Mouse (Mus musculus) hindlimb bud, embryonic 11.5 days (tissue): ENCODE measurements around the gene Parn.

Experiments
- DNase-seq: peaks from one replicate; pipeline ENCODE4 v3.0.0-alpha.2; 2012; ENCODE audit warnings: low read depth, low spot score; ENCODE audit errors: extremely low spot score

The Parn gene

GRCm38 (mm10) chr16:13556954-13557470 is 111.0 kb downstream of the Parn start:
- DNase-seq: no peak

- no peak for DNase-seq
Observed at GRCm38 (mm10) chr16:13556446-13556845, 111.5 kb downstream of the Parn start.

DNA sequence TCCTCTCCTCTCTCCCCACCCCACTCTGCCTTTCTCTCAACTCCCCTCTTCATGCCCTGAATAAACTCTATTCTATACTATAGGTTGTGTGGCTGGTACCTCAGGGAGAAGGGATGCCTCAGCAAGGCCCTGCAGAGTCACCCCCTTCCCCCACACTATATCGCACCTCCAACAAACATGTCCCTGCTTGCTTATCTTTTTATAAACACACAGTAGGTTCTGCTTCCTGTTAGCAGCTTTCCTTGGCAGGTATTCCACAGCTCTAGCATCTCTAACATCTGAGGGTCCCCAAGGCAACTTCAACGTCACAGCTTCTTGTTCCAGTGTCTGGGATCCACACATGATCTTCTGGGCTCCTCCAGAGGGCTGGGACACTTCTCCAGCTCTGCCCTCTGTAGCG is 117.3 kb downstream of the Parn start:
- DNase-seq: no peak

GRCm38 (mm10) chr16:13549976-13550375 is 118.0 kb downstream of the Parn start:
- no peak for DNase-seq

DNA sequence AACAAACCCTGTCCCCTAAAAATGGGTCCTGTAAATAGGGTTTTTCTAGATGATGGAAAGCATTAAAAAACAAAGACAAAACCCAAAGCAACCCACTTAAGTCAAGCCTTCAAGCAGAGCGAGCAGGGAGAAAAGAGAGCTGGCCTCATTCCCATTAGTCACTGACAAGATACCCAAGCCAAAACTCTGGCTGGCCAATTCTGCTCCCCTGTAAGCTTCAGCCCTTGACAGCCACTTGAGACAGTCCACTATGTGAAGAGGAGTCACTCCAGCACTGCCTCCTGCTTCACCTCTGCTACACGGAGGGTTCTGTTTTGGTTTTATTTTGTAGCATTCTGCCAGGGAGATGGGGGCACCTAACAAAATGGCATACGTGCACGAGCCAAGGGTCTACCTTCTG is 126.2 kb downstream of the Parn start:
- no peak for DNase-seq

DNA sequence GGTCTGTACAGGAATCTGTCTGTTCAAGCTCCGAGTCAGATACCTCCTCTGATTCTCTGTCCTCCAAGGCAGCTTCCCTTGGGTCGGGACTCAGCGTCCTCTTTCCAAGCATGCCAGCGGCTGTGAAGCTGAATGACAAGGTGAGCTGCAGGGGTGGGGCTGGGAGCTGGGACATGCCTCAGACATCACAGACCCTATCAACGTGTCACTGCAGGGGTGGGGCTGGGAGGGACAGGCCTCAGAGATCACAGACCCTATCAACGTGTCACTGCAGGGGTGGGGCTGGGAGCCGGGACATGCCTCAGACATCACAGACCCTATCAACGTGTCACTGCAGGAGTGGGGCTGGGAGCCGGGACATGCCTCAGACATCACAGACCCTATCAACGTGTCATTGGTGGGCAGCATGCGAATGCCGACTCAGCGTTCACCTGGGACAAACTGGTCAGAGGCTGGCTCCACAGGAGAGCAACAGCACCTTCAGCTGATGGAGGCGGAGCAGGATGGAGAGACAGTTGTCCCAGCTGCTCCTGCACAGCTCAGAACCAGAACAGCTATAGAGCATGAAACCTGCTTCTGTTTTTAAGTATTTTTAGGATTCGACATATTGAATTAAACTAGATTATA is 126.7 kb downstream of the Parn start:
- DNase-seq: no peak

DNA sequence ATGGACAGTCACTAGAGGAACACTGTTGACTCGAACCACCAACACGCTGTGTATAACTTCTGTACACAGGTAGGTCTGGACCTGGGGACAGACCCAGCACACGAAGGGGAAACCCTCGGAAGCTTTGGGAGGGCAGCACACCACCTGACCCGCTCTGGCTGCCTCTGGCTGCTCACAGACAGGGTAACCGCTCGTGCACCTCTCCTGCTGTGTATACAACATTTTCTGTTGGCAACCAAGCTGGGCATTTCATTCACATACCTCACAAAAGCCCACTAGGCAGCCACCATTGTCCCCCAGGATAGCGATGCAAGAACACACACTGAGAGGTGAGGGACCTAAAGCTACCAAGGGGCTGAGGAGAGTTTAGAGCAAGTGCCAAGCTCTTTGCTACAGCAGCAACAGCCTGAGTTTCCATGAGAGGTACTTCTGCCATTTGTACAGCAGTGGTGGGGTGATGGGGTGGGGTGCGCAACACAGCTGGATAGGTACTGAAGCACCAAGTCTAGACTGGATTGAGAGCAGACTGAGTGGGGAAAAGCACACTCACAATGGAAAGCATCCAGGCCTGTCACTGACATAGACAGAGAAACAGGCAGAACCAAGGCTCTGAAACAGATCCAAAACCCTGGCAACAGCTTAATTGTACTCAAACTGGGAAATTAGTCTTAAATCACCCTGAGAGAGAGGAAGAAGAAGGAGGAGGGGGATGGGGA is 128.9 kb downstream of the Parn start:
- no peak for DNase-seq

DNA sequence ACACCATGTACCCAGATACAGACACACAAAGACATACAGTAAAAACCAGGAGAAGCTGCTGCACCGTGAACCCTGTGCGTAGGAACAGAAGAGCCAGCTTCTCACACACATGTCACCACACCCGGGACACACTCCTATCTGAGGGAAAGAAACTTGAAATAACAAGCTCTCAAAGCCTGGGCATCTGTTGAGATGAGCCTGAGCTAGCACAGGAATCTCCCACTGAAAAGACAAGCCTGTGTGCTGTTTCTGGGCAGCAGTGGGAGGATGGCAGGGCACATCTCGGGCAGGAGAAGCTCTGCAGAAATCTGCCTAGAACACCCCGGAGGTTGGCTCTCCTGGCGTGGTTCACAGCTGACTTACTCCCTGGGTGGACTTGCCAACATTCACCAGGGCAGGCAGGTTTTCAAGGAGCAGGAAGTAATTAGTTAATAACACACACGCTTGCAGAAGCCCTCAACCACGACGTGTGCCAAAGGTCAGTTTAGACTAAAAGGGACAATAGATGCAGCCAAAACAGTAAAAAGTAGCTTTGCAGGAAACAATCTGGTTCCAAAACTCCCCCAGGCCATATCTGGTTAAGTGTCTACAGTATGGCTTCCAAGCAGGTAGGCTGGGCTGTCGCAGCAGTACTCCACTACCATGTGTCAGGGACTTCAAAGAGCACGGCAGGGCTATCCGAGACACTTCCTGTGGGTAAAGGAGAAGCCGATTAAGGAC is 129.6 kb downstream of the Parn start:
- DNase-seq: no peak

DNA sequence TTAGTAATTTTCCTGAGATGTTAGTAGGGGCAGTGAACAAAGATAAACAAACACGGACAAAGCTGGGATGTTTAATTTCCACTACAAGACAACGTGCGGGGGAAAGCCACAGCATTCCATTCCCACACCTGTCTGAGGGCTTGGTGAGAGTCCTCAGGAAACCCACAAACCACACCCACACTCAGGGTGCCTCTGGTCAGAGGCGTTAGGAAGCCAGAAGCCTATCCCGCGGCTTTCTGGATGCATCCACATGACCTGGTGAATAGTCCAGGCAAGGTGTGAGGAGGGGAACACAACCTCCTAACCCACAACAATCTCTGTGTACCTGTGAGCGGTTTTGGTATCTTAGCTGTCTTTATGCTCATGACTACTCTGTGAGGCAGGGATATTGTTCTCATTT is 131.6 kb downstream of the Parn start:
- no peak for DNase-seq

GRCm38 (mm10) chr16:13535856-13536255 is 132.1 kb downstream of the Parn start:
- no peak for DNase-seq

- DNase-seq: no peak
Observed at GRCm38 (mm10) chr16:13532840-13533239, 135.1 kb downstream of the Parn start.

DNA sequence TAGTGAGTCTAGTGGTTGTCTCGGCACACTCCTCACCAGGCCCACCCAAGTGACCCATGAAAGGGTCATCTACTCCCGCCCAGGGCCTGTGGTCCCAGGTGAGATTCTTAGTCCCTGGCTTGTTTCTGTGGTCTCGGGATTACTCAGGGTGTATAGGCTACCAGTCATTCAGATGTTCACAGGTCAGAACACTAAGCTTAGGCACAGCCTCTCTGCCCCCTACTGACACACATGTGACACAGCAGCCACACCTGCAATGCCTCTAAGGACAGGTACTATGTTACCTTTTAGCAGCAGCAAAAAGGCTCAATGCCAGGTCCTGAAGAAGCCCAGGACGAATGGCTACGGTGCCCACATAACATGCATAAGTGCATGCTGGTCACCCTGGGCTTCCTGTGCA is 136.7 kb downstream of the Parn start:
- DNase-seq: no peak

DNA sequence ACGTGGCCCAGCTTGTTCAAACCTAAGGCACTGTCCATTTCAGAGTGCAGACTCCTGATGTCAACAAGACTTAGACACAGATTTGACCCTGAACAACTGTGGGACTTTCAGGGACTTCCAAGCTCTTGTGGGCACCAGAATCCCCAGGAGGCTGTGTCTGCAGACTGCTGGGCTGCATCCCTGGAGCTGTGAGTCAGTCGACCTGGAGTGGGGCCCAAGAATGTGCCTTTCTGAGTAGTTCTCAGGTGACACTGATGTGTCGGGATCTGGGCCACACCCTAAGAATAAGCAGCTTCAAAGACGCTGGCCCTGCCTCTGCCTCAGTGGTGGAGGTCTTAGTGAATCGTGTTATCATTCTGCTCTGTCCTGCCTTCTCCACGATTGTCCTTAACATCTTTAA is 146.6 kb downstream of the Parn start:
- DNase-seq: no peak

DNA sequence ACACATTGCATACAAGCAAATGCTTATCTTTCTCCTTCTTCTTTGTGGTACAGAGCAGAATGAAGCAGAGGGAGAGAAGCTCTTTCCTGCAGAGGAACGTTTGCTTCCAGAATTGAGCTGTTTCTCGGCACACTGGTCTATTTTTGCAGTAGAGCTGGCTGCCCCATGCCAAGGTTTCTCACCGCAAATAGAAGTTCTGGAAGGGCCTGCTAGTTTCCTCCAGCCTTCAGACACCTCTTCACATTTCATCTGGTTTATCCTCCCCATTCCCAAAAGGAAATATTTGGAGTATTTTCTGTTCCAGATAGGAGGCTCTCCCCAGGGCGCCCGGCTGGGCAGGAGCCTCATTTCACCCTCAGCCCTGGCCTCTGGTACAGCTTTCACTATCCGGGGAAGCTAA is 147.7 kb downstream of the Parn start:
- DNase-seq: no peak

- DNase-seq: no peak
Observed at GRCm38 (mm10) chr16:13516214-13516613, 151.8 kb downstream of the Parn start.

DNA sequence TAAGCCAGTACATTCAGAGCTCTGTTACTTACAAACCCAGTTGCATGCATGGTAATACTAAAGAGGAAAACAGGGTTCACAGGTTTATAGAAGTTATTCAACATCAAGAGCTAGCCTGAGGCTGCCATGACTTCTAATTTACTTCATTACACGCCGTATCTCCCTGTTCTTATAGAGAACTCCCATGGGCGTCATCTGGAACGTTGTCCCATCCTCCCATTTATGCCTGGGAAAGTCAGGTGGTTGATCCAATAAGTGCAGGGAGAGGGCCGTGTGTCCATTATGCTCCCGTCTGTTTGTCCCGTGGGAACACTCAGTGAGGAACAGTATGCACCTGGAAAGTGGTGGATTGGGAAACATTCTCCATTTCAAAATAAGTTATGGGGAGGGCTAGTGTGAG is 152.4 kb downstream of the Parn start:
- DNase-seq: no peak

GRCm38 (mm10) chr16:13505055-13505454 is 162.9 kb downstream of the Parn start:
- DNase-seq: no peak

GRCm38 (mm10) chr16:13504476-13504875 is 163.5 kb downstream of the Parn start:
- no peak for DNase-seq

- DNase-seq: no peak
Observed at GRCm38 (mm10) chr16:13498923-13499322, 169.0 kb downstream of the Parn start.

GRCm38 (mm10) chr16:13493981-13494380 is 174.0 kb downstream of the Parn start:
- DNase-seq: no peak

DNA sequence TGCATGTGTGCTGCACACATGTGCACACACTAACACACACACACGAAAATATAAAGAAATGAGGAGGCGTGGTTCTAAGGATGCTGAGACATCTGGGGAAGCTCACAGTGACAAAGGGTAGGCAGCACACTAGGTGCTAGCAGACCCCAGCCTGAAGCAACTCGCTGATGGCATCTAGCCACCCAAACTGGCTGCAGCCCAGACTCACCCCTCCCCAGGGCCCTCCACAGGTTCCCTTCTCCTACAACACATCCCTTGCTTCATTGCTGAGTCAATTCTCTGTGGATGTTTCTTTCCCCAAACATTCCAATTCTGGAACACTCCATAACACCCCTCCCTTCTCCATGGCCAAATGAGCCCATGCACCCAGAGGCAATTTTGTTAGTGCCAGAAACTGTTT is 175.0 kb downstream of the Parn start:
- no peak for DNase-seq

- DNase-seq: no peak
Observed at GRCm38 (mm10) chr16:13491776-13492175, 176.2 kb downstream of the Parn start.
